Mouse (Mus musculus) ES-CJ7 (cell line): ENCODE results near the gene Agpat1.

Source experiments
- DNase-seq: peaks from one replicate; pipeline ENCODE4 v3.0.0; 2011; ENCODE audit warnings: low read depth, low spot score

Gene Agpat1

GRCm38 (mm10) chr17:34652546-34652945, 48.5 kb downstream of the Agpat1 start:
- DNase-seq, result no peak

GRCm38 (mm10) chr17:34652985-34653384, 48.9 kb downstream of the Agpat1 start:
- no peak for DNase-seq

GRCm38 (mm10) chr17:34653746-34654285, 49.8 kb downstream of the Agpat1 start:
- DNase-seq, result peak; percentile 64

GRCm38 (mm10) chr17:34654392-34654791, 50.3 kb downstream of the Agpat1 start:
- no peak for DNase-seq

GRCm38 (mm10) chr17:34655160-34655559, 51.1 kb downstream of the Agpat1 start:
- no peak for DNase-seq

GRCm38 (mm10) chr17:34655581-34655991, 51.5 kb downstream of the Agpat1 start:
- no peak for DNase-seq

GRCm38 (mm10) chr17:34656666-34657065, 52.6 kb downstream of the Agpat1 start:
- no peak for DNase-seq

GRCm38 (mm10) chr17:34657271-34657670, 53.2 kb downstream of the Agpat1 start:
- no peak for DNase-seq

GRCm38 (mm10) chr17:34658145-34658544, 54.1 kb downstream of the Agpat1 start:
- DNase-seq, result no peak

GRCm38 (mm10) chr17:34658591-34658990, 54.5 kb downstream of the Agpat1 start:
- DNase-seq, result no peak

- no peak for DNase-seq
Measured at GRCm38 (mm10) chr17:34659181-34659896, 55.3 kb downstream of the Agpat1 start.

- DNase-seq, result no peak
Measured at GRCm38 (mm10) chr17:34659897-34660214, 55.8 kb downstream of the Agpat1 start.

- no peak for DNase-seq
Measured at GRCm38 (mm10) chr17:34660259-34660820, 56.3 kb downstream of the Agpat1 start.

GRCm38 (mm10) chr17:34661121-34661591, 57.1 kb downstream of the Agpat1 start:
- DNase-seq, result no peak

GRCm38 (mm10) chr17:34662468-34662867, 58.4 kb downstream of the Agpat1 start:
- no peak for DNase-seq

GRCm38 (mm10) chr17:34662978-34663377, 58.9 kb downstream of the Agpat1 start:
- no peak for DNase-seq
